Mouse (Mus musculus) limb, embryonic 10.5 days (tissue): Measurements from ENCODE around the gene Ppp3cb. TPM values are rescaled to one million over a fixed set of nuclear protein-coding genes. Genes with fewer than 3 reads are reported as not detected.
"Not testable (repeated sequence)": the region's sequence is repeated elsewhere in the genome, so short reads cannot be mapped to it uniquely, and the experiment has no call there.

ENCODE experiments used
- DNase-seq: peaks from one replicate; pipeline ENCODE4 v3.0.0-alpha.2; 2017; ENCODE audit warnings: low spot score
- H3K27ac ChIP-seq: fragments of 300-500 bp; sonication (generic); 2 replicates; pipeline ENCODE4 v1.5.1; 2016; ENCODE audit warnings: mild to moderate bottlenecking
- H3K27me3 ChIP-seq: fragments of 300-500 bp; sonication (generic); 2 replicates; pipeline ENCODE4 v1.6.1; 2016; ENCODE audit warnings: low read depth, mild to moderate bottlenecking; ENCODE audit not compliant: poor library complexity, severe bottlenecking
- H3K36me3 ChIP-seq: fragments of 300-500 bp; sonication (generic); 2 replicates; pipeline ENCODE4 v1.6.1; 2016; ENCODE audit warnings: mild to moderate bottlenecking, moderate library complexity
- H3K4me1 ChIP-seq: fragments of 300-500 bp; sonication (generic); 2 replicates; pipeline ENCODE4 v1.6.1; 2016
- H3K4me3 ChIP-seq: fragments of 300-500 bp; sonication (generic); 2 replicates; pipeline ENCODE4 v1.5.1; 2016; ENCODE audit warnings: mild to moderate bottlenecking, moderate library complexity
- H3K9me3 ChIP-seq: fragments of 300-500 bp; sonication (generic); replicated peaks from 2 replicates; pipeline ENCODE4 v1.6.1; 2016; ENCODE audit warnings: mild to moderate bottlenecking
- WGBS: fragments of 180-500 bp; shearing (Covaris S2); methylation state at CpG from one replicate; pipeline ENCODE4 v1.1.7; 2016; 5-methylcytosine and 5-hydroxymethylcytosine counted together
- polyA plus RNA-seq: library from polyadenylated mRNA; unstranded; fragments of >200 nt; fragmentation: Nextera tagmentation; extraction: Ambion mirVana; gene quantifications from 2 replicates; pipeline ENCODE4 v1.2.1, GENCODE M21; 2016

The Ppp3cb gene
- polyA plus RNA-seq, result 35.7 and 43.2 TPM in 2 replicates

- under 1% methylated on average over 29 of the region's 29 CpGs for WGBS
- DNase-seq, result peak; percentile 92
- no peaks in the 10 kb centered on the region for H3K9me3 ChIP-seq
- H3K27me3 ChIP-seq, result no peaks in the 10 kb centered on the region
- peak within 1 kb of the TSS; percentile 91 for H3K4me3 ChIP-seq
- H3K27ac ChIP-seq, result peak within 1 kb of the TSS; percentile 99
- peaks cover 9% of the 10 kb centered on the region; the same call in 1 of the 2 replicates for H3K4me1 ChIP-seq
- H3K36me3 ChIP-seq, result peaks cover 39% of the 10 kb centered on the region
These were observed at the start of gene Ppp3cb for GRCm38 (mm10) chr14:20546415-20546814. TSS of gene Ppp3cb (minus strand) at chr14:20546573.

DNA sequence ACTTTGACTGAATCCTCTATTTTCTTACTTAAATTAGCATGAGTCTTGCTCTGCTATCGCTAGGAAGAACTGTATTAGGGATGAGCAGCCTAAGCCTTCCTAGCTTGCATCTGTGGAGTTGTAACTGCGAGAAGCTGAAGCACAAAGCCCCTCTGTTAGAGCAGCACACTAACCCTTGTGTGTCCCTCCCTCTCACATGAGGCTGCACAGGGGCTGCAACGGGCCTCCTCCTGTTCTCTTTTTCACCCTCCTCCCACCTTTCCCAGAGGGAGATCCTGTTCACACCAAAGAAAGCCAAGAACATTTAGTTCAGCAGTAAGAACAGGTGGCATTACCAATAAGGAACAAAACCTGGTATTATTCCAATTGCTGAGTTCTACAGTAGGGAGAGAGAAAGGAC is 49.4 kb upstream of the Ppp3cb start:
- DNase-seq, result no peak
- Histone ChIP-seq H3K27me3 (no peaks in the 10 kb centered on the region), H3K36me3 (peaks cover 6% of the 10 kb centered on the region), H3K27ac (no peak overlapping the region), H3K4me3 (no peak overlapping the region), H3K9me3 (no peaks in the 10 kb centered on the region), H3K4me1 (peaks cover 5% of the 10 kb centered on the region; the same call in 1 of the 2 replicates)
- 57% methylated on average over 3 of the region's 3 CpGs for WGBS

GRCm38 (mm10) chr14:20587458-20587857 is 41.1 kb upstream of the Ppp3cb start:
- no peaks in the 10 kb centered on the region for H3K27me3 ChIP-seq
- no peaks in the 10 kb centered on the region for H3K9me3 ChIP-seq
- H3K4me1 ChIP-seq, result no peaks in the 10 kb centered on the region
- no peak overlapping the region for H3K4me3 ChIP-seq
- DNase-seq, result no peak
- H3K27ac ChIP-seq, result no peak overlapping the region
- WGBS, result 85% methylated on average over 5 of the region's 5 CpGs
- H3K36me3 ChIP-seq, result peaks cover 55% of the 10 kb centered on the region

DNA sequence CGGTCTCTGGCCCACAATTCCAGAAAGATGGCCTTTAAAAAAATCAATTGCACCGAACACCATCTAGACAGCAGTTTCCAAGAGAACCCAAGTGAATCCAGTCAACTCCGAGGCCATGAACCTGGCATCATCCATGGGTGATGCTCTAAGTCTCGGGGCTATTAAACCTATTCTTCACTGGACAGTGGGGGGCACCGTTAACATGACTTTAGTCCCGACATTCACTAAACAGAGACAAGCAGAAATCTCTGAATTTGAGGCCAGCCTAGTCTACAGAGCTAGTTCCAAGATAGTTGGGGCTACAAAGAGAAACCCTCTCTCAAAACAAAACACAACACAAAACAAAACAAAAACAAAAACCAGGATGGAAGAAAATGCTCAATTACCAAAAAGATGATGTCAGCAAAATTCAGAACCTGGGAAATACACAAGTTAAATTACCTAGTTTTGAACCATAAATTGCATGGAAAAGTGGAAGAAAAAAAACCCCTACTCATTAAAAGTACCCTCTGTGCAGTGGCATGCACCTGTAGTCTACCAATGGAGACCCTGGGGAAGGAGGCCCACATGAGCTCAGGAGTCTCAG is 32.5 kb upstream of the Ppp3cb start:
- 79% methylated on average over 6 of the region's 6 CpGs for WGBS
- H3K36me3 ChIP-seq, result peaks cover 50% of the 10 kb centered on the region
- no peak overlapping the region for H3K4me3 ChIP-seq
- DNase-seq, result no peak
- H3K4me1 ChIP-seq, result no peaks in the 10 kb centered on the region
- no peaks in the 10 kb centered on the region for H3K27me3 ChIP-seq
- H3K9me3 ChIP-seq, result no peaks in the 10 kb centered on the region
- no peak overlapping the region for H3K27ac ChIP-seq

GRCm38 (mm10) chr14:20576179-20576578 is 29.8 kb upstream of the Ppp3cb start:
- H3K9me3 ChIP-seq, result no peaks in the 10 kb centered on the region
- no peak overlapping the region for H3K4me3 ChIP-seq
- H3K27ac ChIP-seq, result no peak overlapping the region
- H3K27me3 ChIP-seq, result no peaks in the 10 kb centered on the region
- WGBS, result 59% methylated on average over 7 of the region's 7 CpGs
- H3K36me3 ChIP-seq, result peaks cover 54% of the 10 kb centered on the region
- peak; percentile 60 for DNase-seq
- H3K4me1 ChIP-seq, result no peaks in the 10 kb centered on the region

DNA sequence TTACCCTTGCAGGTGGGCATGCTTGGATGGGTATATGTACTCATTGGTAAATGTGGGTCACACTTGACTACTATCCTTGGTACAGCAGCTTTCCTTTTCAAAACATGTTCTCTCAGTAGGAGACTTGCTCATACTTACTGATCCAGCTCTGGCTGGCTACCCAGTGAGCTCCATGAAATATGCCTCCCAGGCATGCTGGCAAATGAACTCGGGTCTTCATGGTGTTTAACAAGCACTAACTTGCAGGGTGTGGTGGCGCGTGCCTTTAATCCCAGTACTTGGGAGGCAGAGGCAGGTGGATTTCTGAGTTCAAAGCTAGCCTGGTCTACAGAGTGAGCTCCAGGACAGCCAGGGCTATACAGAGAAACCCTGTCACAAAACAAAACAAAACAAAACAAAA is 26.8 kb upstream of the Ppp3cb start:
- H3K4me1 ChIP-seq, H3K4me3 ChIP-seq, H3K9me3 ChIP-seq, DNase-seq, H3K27me3 ChIP-seq, H3K27ac ChIP-seq: not testable (repeated sequence)
- 90% methylated on average over 3 of the region's 3 CpGs for WGBS
- peaks cover 73% of the 10 kb centered on the region for H3K36me3 ChIP-seq

DNA sequence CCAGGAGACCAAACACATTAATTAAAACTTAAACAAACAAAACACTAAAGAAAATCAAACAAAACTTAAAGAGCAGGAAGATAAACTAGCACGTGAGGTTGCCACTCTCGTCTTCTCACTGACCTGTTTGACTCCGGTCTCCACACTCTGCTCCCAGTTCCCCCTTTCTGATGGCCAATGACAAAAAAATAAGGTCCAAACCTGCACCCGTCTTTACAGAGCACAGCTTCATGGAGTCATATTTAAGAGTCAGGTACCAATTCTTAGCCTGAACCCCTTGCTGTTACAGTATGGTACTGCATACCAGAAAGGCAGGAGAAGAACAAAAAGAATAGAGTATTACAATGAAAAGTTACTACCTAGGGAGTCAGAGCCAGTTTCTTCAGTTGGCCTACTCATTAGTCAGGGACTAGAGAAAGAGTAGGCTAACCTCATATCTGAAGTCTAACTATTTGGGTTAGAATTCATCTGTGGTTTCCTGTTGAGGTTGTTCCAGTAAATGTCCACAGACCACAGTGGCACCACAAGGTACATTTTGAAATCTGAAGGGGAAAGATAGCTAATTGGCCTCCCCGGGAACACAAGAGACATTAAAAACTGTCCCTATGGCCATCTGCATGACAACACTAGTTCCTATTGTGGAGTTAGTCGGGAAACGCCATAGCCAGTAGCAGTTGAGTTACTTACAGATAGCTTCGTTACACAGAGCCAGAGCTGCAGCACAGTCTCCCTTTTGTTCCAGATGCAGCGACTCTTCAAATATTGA is 19.1 kb upstream of the Ppp3cb start:
- Histone ChIP-seq H3K27me3 (no peaks in the 10 kb centered on the region), H3K9me3 (no peaks in the 10 kb centered on the region), H3K4me3 (no peak overlapping the region), H3K27ac (no peak overlapping the region), H3K4me1 (no peaks in the 10 kb centered on the region), H3K36me3 (peaks cover 81% of the 10 kb centered on the region)
- DNase-seq, result no peak
- WGBS, result 93% methylated on average over 9 of the region's 9 CpGs

- Histone ChIP-seq H3K4me3 (no peak overlapping the region), H3K27ac (no peak overlapping the region), H3K27me3 (no peaks in the 10 kb centered on the region), H3K36me3 (peaks cover 78% of the 10 kb centered on the region), H3K9me3 (no peaks in the 10 kb centered on the region), H3K4me1 (no peaks in the 10 kb centered on the region)
- WGBS, result 76% methylated on average over 12 of the region's 12 CpGs
- DNase-seq, result no peak
These were observed 18.3 kb upstream of the Ppp3cb start for GRCm38 (mm10) chr14:20564692-20565091.

DNA sequence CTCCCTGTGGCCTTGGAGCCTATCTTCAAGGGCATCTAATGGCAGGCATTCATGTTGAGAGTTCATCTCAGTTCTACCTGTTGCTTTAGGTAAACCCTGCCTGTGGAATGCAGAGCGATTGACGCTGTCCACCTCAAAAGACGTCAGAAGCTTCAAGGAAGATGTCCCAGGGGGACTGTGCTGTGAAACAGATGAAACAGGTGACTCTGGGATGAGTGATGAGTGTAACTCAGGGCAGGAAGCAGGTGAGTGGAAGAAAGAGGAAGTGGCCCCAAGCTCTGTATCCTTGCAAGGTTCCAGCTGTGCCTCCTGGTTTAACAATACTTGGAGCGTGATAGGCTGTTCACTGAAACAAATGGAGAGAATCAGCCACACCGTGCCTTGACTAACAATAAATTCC is 15.5 kb upstream of the Ppp3cb start:
- WGBS, result 95% methylated on average over 5 of the region's 5 CpGs
- peaks cover 73% of the 10 kb centered on the region for H3K36me3 ChIP-seq

DNA sequence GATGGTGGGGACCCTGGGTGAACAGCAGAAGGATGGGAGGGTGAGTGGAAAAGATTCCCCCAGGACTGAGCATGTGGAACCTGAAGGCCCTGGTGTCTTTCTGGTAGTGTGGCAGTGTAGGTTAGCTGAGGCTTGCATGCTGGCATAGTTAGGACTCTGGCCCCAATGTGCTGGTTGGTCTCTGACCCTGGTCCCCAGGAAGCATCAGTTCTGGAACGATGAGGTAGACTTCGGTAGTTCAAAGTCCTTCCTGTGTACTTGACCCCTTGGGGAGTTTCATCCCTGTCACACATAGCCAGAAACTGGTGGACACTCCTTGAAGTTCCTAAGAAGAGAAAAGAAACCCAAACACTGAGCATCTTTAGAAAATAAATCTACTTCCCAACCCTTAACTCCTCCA is 3.8 kb upstream of the Ppp3cb start:
- Histone ChIP-seq H3K9me3 (no peaks in the 10 kb centered on the region), H3K36me3 (peaks cover 64% of the 10 kb centered on the region), H3K4me1 (peaks cover 5% of the 10 kb centered on the region; the same call in 1 of the 2 replicates), H3K4me3 (no peak overlapping the region), H3K27me3 (no peaks in the 10 kb centered on the region), H3K27ac (no peak overlapping the region)
- WGBS, result 95% methylated on average over 2 of the region's 2 CpGs
- no peak for DNase-seq

More for the DNA sequence above, 15.5 kb upstream of the Ppp3cb start:
- Histone ChIP-seq H3K27ac (no peak overlapping the region), H3K9me3 (no peaks in the 10 kb centered on the region), H3K4me1 (no peaks in the 10 kb centered on the region), H3K4me3 (no peak overlapping the region), H3K27me3 (no peaks in the 10 kb centered on the region)
- no peak for DNase-seq

- H3K9me3 ChIP-seq, result no peaks in the 10 kb centered on the region
- H3K4me3 ChIP-seq, result peak overlapping the region; percentile 91
- H3K27me3 ChIP-seq, result no peaks in the 10 kb centered on the region
- peak; percentile 88 for DNase-seq
- H3K4me1 ChIP-seq, result peaks cover 9% of the 10 kb centered on the region; the same call in 1 of the 2 replicates
- H3K36me3 ChIP-seq, result peaks cover 32% of the 10 kb centered on the region
- peak overlapping the region; percentile 99 for H3K27ac ChIP-seq
- WGBS, result under 1% methylated on average over 64 of the region's 67 CpGs
These were observed 643 bp downstream of the Ppp3cb start for GRCm38 (mm10) chr14:20545529-20546331.

DNA sequence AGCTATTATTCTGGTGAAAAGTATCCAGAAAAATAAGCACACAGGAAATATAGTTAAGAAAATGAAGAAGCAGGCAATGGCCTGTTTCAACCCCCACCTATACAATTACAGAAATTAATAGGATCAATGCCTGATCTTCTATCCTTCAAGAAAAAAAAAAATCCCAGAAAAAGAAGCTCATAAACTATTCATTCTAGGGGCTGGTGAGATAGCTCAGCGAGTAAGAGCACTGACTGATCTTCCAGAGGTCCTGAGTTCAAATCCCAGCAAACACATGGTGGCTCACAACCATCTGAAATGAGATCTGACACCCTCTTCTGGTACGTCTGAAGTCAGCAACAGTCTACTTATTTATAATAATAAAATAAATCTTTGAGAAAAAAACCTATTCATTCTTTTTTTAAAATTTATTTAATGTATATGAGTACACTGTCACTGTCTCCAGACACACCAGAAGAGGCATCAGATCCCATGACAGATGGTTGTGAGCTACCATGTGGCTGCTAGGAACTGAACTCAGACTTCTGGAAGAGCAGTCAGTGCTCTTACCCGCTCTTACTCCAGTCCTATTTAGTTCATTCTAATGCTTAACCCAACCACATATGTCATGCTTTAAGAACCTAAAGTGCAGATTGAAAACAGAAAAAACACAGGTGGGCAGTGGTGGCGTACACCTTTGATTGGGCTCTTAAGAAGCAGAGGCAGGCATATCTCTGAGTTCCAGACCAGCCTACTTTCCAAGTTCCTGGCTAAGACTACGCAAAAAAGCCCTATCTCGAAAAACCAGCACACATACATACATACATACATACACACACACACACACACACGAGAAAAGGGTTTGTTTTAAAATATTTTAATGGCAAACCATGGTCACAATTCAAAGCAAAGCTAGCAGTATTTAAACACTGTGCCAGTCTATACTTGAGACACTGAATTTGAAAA is 1.6 kb downstream of the Ppp3cb start:
- DNase-seq, result no peak
- Histone ChIP-seq H3K9me3 (no peaks in the 10 kb centered on the region), H3K4me1 (peaks cover 9% of the 10 kb centered on the region; the same call in 1 of the 2 replicates), H3K36me3 (peaks cover 26% of the 10 kb centered on the region), H3K27ac (no peak overlapping the region), H3K4me3 (peak overlapping the region; percentile 91), H3K27me3 (no peaks in the 10 kb centered on the region)
- WGBS, result 85% methylated on average over 7 of the region's 7 CpGs
